Mouse (Mus musculus) lung, embryonic 15.5 days (tissue): ENCODE measurements around the gene Spen. TPM values are rescaled to one million over a fixed set of nuclear protein-coding genes. Genes with fewer than 3 reads are reported as not detected.
"Not testable (repeated sequence)": the region's sequence is repeated elsewhere in the genome, so short reads cannot be mapped to it uniquely, and the experiment has no call there.

Source experiments
- ATAC-seq: fragments of 200-750 bp; cut with Nextera tagmentation; 2 replicates; pipeline ENCODE4 v1.8.0; 2017; ENCODE audit warnings: moderate number of reproducible peaks, borderline replicate concordance; ENCODE audit not compliant: low FRiP score, low TSS enrichment; ENCODE audit errors: extremely low read depth
- H3K27ac ChIP-seq: fragments of 300-500 bp; sonication (generic); 2 replicates; pipeline ENCODE4 v1.5.1; 2015; ENCODE audit warnings: moderate library complexity, mild to moderate bottlenecking, inconsistent platforms
- H3K27me3 ChIP-seq: fragments of 300-500 bp; sonication (generic); 2 replicates; pipeline ENCODE4 v1.6.1; 2015; ENCODE audit warnings: inconsistent platforms
- H3K36me3 ChIP-seq: fragments of 300-500 bp; sonication (generic); 2 replicates; pipeline ENCODE4 v1.6.1; 2015; ENCODE audit warnings: inconsistent platforms
- H3K4me1 ChIP-seq: fragments of 300-500 bp; sonication (generic); 2 replicates; pipeline ENCODE4 v1.6.1; 2015; ENCODE audit warnings: inconsistent platforms
- H3K4me2 ChIP-seq: fragments of 300-500 bp; sonication (generic); 2 replicates; pipeline ENCODE4 v1.6.1; 2015; ENCODE audit warnings: inconsistent platforms, mild to moderate bottlenecking, moderate library complexity
- H3K4me3 ChIP-seq: fragments of 300-500 bp; sonication (generic); 2 replicates; pipeline ENCODE4 v1.5.1; 2015; ENCODE audit warnings: mild to moderate bottlenecking, inconsistent platforms
- H3K9ac ChIP-seq: fragments of 300-500 bp; sonication (generic); 2 replicates; pipeline ENCODE4 v1.6.1; 2015; ENCODE audit warnings: inconsistent platforms
- H3K9me3 ChIP-seq: fragments of 300-500 bp; sonication (generic); 2 replicates; pipeline ENCODE4 v1.6.1; 2016; ENCODE audit warnings: inconsistent platforms
- WGBS: fragments of 180-500 bp; shearing (Covaris S2); methylation state at CpG from one replicate; pipeline ENCODE4 v1.1.7; 2015; 5-methylcytosine and 5-hydroxymethylcytosine counted together
- polyA plus RNA-seq: library from polyadenylated mRNA; unstranded; fragments of >200 nt; fragmentation: Nextera tagmentation; extraction: Ambion mirVana; gene quantifications from 2 replicates; pipeline ENCODE4 v1.2.1, GENCODE M21; 2015

The Spen gene
- polyA plus RNA-seq, 1 experiment from 2014 or later = 10.3 TPM

DNA sequence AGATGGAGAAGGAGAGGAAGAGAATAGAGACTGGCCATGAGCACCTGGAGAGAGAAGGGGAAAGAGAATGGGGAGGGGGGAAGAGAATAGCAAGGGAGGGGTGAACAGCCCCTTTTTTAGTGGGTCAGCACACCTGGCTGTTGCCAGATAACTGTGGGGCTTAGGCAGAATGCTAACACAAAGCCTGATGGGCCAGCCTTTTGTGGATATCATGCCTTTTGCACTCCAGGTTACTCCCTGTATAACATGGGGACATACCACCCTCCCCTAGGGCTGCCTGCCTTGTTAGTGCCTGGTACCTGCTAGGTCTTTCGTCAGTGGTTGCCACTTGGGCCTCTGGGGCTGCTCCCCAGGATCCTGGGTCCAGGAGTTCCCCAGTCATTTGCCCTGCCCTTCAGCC, 32.4 kb upstream of the Spen start:
- H3K4me3 ChIP-seq = no peak overlapping the region
- H3K27ac ChIP-seq = no peak overlapping the region
- no peak overlapping the region for H3K9ac ChIP-seq
- no peaks in the 10 kb centered on the region for H3K27me3 ChIP-seq
- H3K36me3 ChIP-seq = no peaks in the 10 kb centered on the region
- no peak overlapping the region for H3K4me2 ChIP-seq
- ATAC-seq = no peak
- no peaks in the 10 kb centered on the region for H3K9me3 ChIP-seq
- 83% methylated on average over 1 of the region's 1 CpGs for WGBS
- peaks cover 25% of the 10 kb centered on the region for H3K4me1 ChIP-seq

DNA sequence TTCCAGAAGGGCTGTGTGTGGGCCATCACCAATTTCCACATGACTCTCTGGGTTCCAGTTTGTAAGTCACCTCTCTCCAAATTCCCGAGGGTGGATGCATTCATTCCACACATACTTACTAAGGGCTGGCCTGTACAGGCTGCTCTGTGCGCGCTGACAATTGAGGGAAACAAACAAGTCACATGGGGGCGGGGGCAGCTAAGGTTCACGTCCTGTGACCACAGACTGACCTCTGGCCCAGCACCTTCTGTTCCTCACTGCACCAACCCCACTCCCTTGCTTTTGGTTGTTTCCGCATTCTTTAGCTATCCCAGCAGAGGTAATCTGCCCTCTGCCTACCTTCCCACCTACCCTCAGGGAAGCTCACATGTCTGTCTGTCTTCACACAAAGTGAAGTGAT, 31.6 kb upstream of the Spen start:
- ATAC-seq = no peak
- no peaks in the 10 kb centered on the region for H3K36me3 ChIP-seq
- H3K9ac ChIP-seq = no peak overlapping the region
- H3K4me3 ChIP-seq = no peak overlapping the region
- H3K27ac ChIP-seq = no peak overlapping the region
- no peaks in the 10 kb centered on the region for H3K27me3 ChIP-seq
- no peaks in the 10 kb centered on the region for H3K9me3 ChIP-seq
- H3K4me1 ChIP-seq = peaks cover 26% of the 10 kb centered on the region
- 60% methylated on average over 6 of the region's 6 CpGs for WGBS
- no peak overlapping the region for H3K4me2 ChIP-seq

DNA sequence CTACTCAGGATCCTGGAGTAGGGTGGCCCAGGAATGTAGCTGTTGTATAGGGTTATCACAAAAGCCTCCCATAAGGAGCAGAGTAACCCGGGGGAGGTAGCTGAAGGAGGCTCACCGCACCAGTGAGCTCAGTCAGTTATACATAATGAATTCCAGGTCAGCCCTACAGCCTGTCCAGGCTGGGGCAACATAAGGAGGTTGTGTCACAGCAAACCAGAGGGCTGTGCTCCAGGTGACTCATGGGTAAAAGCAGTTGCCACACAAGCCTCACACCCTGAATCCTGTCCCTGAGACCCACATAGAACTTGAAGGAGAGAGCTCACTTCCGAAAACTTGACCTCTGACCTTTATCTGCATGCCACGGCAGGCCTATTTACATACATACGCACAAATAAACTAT, 30.6 kb upstream of the Spen start:
- 77% methylated on average over 5 of the region's 5 CpGs for WGBS
- Histone ChIP-seq H3K4me3 (no peak overlapping the region), H3K4me1 (peaks cover 21% of the 10 kb centered on the region), H3K4me2 (no peak overlapping the region), H3K27me3 (no peaks in the 10 kb centered on the region), H3K36me3 (no peaks in the 10 kb centered on the region), H3K9me3 (no peaks in the 10 kb centered on the region), H3K27ac (no peak overlapping the region), H3K9ac (no peak overlapping the region)
- ATAC-seq = no peak

DNA sequence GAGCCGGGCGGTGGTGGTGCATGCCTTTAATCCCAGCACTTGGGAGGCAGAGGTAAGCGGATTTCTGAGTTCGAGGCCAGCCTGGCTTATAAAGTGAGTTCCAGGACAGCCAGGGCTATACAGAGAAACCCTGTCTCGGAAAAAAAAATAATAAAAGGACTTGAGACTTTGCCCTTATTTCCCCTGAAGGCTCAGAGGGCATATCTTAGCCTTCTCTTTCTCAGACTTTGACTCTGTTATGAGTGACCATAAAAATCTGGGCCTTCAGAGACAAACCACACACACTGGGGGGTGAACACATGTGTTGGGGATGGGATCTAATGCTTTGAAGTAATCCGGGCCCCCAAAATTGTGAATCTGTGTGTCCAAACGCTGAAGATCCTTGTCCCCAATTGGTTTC, 28.8 kb upstream of the Spen start:
- H3K9ac ChIP-seq, H3K27ac ChIP-seq, H3K27me3 ChIP-seq, H3K4me3 ChIP-seq, ATAC-seq, H3K4me2 ChIP-seq, H3K36me3 ChIP-seq, H3K4me1 ChIP-seq, H3K9me3 ChIP-seq: not testable (repeated sequence)
- WGBS = 87% methylated on average over 7 of the region's 7 CpGs

GRCm38 (mm10) chr4:141566187-141566586, 27.8 kb upstream of the Spen start:
- H3K36me3 ChIP-seq = no peaks in the 10 kb centered on the region
- ATAC-seq = no peak
- H3K4me3 ChIP-seq = no peak overlapping the region
- WGBS = 87% methylated on average over 6 of the region's 6 CpGs
- peaks cover 7% of the 10 kb centered on the region; the same call in 1 of the 2 replicates for H3K4me1 ChIP-seq
- H3K4me2 ChIP-seq = no peak overlapping the region
- no peaks in the 10 kb centered on the region for H3K27me3 ChIP-seq
- no peak overlapping the region for H3K27ac ChIP-seq
- H3K9ac ChIP-seq = no peak overlapping the region
- no peaks in the 10 kb centered on the region for H3K9me3 ChIP-seq

DNA sequence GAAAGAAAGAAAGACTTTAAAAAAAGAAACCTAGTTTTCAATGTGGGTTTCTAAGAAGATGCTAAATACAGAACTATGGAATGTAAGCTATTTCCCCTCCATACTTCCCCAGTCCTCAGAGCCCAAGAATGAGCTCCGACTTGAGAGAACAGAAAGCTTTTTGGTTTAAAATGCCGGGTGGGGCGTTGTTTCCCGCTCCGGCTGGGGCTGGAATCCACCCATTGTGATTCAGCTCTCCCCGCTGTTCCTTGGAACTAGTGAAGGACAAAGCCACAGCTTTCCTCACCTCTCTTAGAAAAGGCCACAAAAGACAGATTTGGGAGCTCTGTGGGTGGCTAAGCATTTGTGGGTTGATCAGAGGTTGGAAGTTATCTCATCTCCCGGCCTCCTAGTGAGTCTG, 26.9 kb upstream of the Spen start:
- ATAC-seq = no peak

DNA sequence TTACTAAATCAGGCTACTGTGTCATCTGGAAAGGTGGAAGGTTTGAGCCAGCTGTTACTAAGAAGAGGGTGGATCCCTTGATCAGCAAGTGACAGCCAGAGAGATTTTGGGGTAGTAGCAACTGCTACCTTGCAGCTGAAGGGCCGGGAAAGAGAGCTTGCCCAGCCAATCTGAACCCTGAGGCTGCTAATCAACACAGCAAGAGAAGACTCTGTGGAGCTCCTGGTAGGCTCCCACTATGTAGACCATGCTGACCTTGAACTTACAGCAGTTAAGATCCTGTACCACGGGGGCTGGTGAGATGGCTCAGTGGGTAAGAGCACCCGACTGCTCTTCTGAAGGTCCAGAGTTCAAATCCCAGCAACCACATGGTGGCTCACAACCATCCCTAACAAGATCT, 26.3 kb upstream of the Spen start:
- Histone ChIP-seq H3K36me3 (no peaks in the 10 kb centered on the region), H3K4me3 (no peak overlapping the region), H3K4me1 (peaks cover 4% of the 10 kb centered on the region; the same call in 1 of the 2 replicates), H3K9me3 (no peaks in the 10 kb centered on the region), H3K4me2 (no peak overlapping the region), H3K27ac (no peak overlapping the region), H3K9ac (no peak overlapping the region), H3K27me3 (no peaks in the 10 kb centered on the region)
- WGBS = 83% methylated on average over 3 of the region's 3 CpGs
- no peak for ATAC-seq

More for the DNA sequence above, 26.9 kb upstream of the Spen start:
- H3K4me3 ChIP-seq = no peak overlapping the region
- peaks cover 7% of the 10 kb centered on the region; the same call in 1 of the 2 replicates for H3K4me1 ChIP-seq
- WGBS = 40% methylated on average over 7 of the region's 7 CpGs
- H3K4me2 ChIP-seq = no peak overlapping the region
- no peak overlapping the region for H3K9ac ChIP-seq
- H3K36me3 ChIP-seq = no peaks in the 10 kb centered on the region
- no peaks in the 10 kb centered on the region for H3K27me3 ChIP-seq
- H3K9me3 ChIP-seq = no peaks in the 10 kb centered on the region
- H3K27ac ChIP-seq = peak overlapping the region; percentile 67; the same call in 1 of the 2 replicates

GRCm38 (mm10) chr4:141564209-141564608, 25.8 kb upstream of the Spen start:
- H3K4me2 ChIP-seq = no peak overlapping the region
- no peaks in the 10 kb centered on the region for H3K36me3 ChIP-seq
- H3K27me3 ChIP-seq = no peaks in the 10 kb centered on the region
- H3K9ac ChIP-seq = no peak overlapping the region
- no peak overlapping the region for H3K4me3 ChIP-seq
- H3K4me1 ChIP-seq = peaks cover 4% of the 10 kb centered on the region; the same call in 1 of the 2 replicates
- WGBS = 85% methylated on average over 4 of the region's 4 CpGs
- no peak overlapping the region for H3K27ac ChIP-seq
- ATAC-seq = no peak
- no peaks in the 10 kb centered on the region for H3K9me3 ChIP-seq

GRCm38 (mm10) chr4:141562281-141562680, 23.9 kb upstream of the Spen start:
- Histone ChIP-seq H3K4me2 (no peak overlapping the region), H3K4me3 (no peak overlapping the region), H3K36me3 (no peaks in the 10 kb centered on the region), H3K27me3 (no peaks in the 10 kb centered on the region), H3K9ac (no peak overlapping the region), H3K27ac (peak overlapping the region; percentile 49; the same call in 1 of the 2 replicates), H3K4me1 (peaks cover 12% of the 10 kb centered on the region), H3K9me3 (no peaks in the 10 kb centered on the region)
- ATAC-seq = peak; percentile 4; the same call in 1 of the 2 replicates
- WGBS = 58% methylated on average over 11 of the region's 11 CpGs

DNA sequence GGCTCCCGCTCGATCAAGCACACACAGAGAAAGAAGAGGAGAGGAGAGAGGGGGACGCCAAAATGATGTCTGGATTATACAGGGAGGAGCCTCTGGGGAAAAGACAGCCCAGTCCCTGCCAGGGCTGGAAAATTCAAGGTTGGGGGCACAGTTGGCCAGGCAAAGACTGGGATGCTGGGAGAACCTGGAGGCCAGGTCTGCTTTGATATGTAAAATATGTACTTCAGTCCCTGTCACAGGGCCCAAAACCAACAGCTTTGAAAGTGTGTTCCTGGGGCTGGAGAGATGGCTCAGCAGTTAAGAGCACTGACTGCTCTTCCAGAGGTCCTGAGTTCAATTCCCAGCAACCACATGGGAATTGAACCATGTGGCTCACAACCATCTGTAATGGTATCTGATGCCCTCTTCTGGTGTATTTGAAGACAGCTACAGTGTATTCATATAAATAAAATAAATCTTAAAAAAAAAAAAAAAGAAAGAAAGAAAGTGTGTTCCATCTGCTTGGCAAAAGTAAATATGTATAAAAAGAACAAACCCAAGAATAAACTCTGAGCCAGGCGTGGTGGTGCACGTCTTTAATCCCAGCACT, 23.0 kb upstream of the Spen start:
- WGBS = 74% methylated on average over 5 of the region's 5 CpGs
- not testable (repeated sequence) for H3K9me3 ChIP-seq, H3K9ac ChIP-seq, H3K27me3 ChIP-seq, ATAC-seq, H3K27ac ChIP-seq, H3K4me3 ChIP-seq, H3K36me3 ChIP-seq, H3K4me2 ChIP-seq
- H3K4me1 ChIP-seq = peaks cover 12% of the 10 kb centered on the region

DNA sequence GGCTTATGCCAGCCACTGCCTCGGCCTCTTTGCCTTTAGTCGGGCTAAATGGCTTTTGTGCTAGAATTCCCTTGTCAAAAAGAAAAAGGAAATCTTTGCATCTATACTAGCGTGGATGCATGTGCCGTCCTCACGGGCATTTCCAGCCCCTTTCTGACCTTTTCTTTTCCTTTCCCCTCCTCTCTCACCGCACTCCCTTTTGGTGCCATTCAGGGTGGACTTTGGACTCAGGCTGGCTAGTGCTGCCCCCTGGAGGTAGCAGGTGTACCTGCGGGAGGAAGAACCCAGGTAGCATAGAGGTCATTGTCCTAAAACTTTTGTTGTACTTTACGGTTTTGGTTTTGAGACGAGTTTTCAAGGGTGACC, 21.5 kb upstream of the Spen start:
- peak overlapping the region; percentile 42 for H3K4me3 ChIP-seq
- 2% methylated on average over 9 of the region's 9 CpGs for WGBS
- H3K27me3 ChIP-seq = no peaks in the 10 kb centered on the region
- no peaks in the 10 kb centered on the region for H3K9me3 ChIP-seq
- H3K9ac ChIP-seq = peak overlapping the region; percentile 38
- peak overlapping the region; percentile 88 for H3K4me2 ChIP-seq
- no peaks in the 10 kb centered on the region for H3K36me3 ChIP-seq
- peak overlapping the region; percentile 92 for H3K27ac ChIP-seq
- H3K4me1 ChIP-seq = peaks cover 8% of the 10 kb centered on the region
- ATAC-seq = peak; percentile 43; the same call in 1 of the 2 replicates

GRCm38 (mm10) chr4:141559131-141559897, 20.9 kb upstream of the Spen start:
- H3K36me3 ChIP-seq = no peaks in the 10 kb centered on the region
- H3K4me2 ChIP-seq = peak overlapping the region; percentile 88
- under 1% methylated on average over 30 of the region's 30 CpGs for WGBS
- H3K9me3 ChIP-seq = no peaks in the 10 kb centered on the region
- peak; percentile 63 for ATAC-seq
- no peaks in the 10 kb centered on the region for H3K27me3 ChIP-seq
- peak overlapping the region; percentile 38 for H3K9ac ChIP-seq
- peak overlapping the region; percentile 42 for H3K4me3 ChIP-seq
- H3K27ac ChIP-seq = peak overlapping the region; percentile 92
- peaks cover 8% of the 10 kb centered on the region for H3K4me1 ChIP-seq
